Mouse (Mus musculus): ENCODE measurements at regions not wholly inside any gene's neighbourhood (a gene's known extent, or its start where the extent isn't known, plus 50 kb on each side); places are given as distances from the start of the nearest gene placed in this dataset.

- DNase-seq (ENCODE audit: low spot score in 2 of 2), result no peak
Measured at GRCm38 (mm10) chr1:193951936-193952335, 581.8 kb upstream of the Camk1g start.

GRCm38 (mm10) chr1:193949817-193950216 is 579.7 kb upstream of the Camk1g start:
- DNase-seq (ENCODE audit: low spot score in 2 of 2), result no peak

DNA sequence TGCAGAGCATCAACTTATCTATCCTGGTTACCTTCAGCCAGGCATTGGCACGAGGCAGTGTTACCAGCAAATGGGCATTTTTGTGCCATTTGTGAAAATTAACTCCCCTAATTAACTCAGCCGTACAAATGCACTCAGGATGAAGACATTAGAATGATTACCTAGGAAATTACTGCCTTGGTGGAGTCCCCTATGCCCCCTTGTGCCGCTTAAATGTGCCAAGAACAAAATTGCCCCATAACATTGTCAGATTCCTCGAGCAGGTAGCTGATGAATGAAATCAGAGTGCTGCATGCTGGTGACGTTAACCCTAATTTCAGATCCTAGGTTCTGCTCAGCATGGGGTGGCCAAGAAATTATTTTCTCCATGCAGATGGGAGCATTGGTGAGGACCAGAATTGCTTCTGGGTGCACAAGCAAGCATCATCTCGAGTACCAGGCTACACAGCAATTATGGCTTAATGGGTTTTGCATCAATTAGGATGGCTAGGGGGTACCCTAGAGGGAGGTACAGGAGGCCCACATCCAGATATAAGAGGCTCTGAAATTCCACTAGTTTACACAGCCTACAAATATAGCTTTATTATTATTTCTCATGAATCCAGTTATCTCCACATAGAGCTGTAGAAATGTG is 577.0 kb upstream of the Camk1g start:
- no peak for DNase-seq (ENCODE audit: low spot score in 2 of 2)

GRCm38 (mm10) chr1:193935969-193936368 is 565.9 kb upstream of the Camk1g start:
- DNase-seq (ENCODE audit: low spot score in 2 of 2), result no peak

DNA sequence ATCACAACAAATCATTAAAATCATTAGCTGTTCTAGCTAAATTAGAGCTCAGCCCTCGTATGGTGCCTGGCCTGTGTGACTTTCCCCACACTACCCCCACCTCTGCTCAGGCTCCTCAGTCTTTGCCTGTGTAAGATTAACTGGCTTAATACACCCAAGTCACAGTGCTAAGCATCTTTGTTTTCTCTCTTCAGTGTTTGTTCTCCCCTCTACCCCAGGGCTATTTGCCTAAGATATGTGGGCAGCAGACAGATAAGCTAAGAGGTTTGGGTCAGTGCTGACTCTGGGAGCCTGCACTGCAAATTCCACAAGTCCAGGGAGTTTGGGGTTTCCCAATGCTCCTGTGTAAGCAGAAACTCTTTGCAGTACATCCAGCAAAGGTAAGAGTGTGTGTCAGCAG is 564.2 kb upstream of the Camk1g start:
- DNase-seq (ENCODE audit: low spot score in 2 of 2), result no peak

DNA sequence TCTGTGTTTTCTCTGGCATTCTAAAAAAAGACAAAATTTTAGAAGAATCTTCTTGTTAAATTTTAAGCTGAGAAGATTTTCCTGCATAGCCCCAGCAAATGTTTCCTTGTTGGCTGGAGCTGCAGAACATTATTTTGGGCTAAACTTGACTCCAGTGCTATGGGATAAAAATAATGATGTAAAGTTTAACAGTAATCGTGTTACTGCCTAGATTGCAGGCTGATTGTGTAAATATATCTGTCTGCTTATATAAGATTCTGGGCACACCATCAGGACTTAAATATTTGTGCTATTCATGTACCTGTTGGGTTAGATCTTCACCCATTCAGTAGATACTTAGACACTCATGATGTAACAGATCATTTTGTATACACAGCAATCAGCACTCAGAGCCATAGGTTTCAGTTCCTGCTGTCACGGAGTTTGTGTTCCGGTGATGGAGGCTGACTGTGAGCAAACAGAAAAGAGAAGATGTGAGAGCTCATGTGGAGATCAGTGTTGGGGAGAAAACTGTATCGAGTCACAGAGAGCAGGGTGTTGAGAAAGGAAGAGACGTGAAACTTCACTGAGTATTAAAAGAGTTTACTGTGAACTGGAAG is 561.1 kb upstream of the Camk1g start:
- no peak for DNase-seq (ENCODE audit: low spot score in 2 of 2)

DNA sequence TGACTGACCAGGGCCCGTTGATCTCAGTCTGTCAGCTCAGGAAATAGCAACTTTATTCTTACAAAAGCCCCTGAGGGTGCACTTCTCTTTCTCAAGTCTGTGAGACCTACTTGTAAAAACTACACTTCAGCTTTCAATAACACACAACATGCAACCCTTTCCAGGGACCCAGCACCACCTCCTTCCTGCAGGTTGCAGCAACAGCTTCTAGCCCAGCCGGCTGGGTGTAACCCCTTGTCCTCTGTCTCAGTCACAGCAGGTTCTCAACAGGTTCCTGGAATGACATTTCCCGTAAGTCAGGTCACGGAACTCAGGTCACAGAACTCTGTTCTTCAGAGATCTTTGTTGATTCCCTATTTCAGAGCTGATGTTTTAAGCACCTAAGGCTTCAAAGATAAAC is 558.5 kb upstream of the Camk1g start:
- DNase-seq (ENCODE audit: low spot score in 2 of 2), result no peak

DNA sequence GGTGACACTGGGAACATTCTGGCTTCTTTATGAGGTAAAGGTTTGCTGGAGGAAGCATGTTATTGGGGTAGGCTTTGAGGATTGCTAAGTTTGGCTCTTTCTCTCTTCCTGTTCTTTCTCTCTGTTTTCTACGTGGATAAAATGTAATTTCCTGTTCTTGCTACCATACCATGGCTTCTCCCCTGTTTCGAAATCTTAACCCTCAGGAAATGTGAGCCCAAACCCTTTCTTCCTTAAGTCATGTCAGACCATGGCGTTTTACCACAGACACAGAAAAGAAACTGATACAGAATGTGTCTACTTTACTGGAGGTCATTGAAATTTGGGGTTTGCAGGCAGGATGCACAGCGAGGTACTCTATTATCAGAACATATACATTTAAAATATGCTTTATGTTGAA is 552.7 kb upstream of the Camk1g start:
- no peak for DNase-seq (ENCODE audit: low spot score in 2 of 2)

DNA sequence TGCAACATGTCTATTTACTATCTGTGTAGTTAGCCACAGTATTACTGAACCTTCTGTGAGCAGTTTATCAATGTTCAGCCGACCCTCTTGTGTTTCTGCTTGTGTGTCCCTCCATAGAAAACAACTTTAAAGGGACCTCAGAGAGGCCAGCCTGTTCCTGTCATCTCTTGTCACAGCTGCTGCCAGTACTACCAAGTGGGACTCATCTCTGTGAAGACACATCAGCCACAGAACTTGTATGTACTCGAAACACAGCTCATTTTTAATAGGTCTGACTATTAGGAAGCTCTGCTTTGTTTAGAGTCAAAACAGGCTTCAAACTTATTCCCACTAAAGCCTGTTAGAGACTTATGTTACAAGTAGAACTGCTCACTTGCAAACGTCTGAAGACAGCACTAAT is 549.1 kb upstream of the Camk1g start:
- DNase-seq (ENCODE audit: low spot score in 2 of 2), result no peak

DNA sequence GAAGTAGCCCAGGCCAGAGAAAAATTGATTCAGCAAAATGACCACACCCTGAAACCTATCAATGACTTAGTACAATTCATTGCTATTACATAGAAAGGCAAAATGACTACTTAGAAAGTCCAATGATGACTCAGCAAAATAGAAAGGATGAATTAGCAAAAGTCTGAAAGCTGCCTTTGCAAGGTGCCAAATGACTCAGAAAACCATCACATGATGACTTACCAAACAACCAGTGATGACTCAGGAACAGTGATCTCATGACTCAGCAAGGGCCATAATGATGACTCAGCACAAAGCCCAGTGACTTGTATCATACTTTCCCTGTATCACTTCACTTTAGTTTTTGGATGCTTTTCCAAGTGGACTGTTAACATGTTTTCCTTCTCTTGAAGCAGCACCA is 535.6 kb upstream of the Camk1g start:
- DNase-seq (ENCODE audit: low spot score in 2 of 2), result no peak

GRCm38 (mm10) chr1:193894072-193894471 is 524.0 kb upstream of the Camk1g start:
- no peak for DNase-seq (ENCODE audit: low spot score in 2 of 2)

DNA sequence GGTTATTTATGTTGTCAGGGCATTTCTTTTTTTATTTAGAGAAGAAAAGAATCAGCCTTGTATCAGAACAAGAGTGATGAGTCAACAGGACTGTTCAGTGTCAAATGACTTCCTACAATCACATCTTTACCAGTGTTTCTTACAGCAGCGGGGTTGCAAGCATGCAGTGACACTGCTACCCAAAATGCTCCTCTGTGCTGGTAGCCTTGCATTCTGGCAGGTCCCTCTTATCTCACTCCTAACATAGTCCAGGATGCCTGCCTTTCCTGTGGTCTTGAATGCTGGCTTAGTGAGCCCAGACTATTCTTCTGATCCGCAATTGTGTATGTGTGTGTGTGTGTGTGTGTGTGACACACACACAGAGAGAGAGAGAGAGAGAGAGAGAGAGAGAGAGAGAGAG is 506.4 kb upstream of the Camk1g start:
- no peak for DNase-seq (ENCODE audit: low spot score in 2 of 2)

- DNase-seq (ENCODE audit: low spot score in 2 of 2), result no peak
Measured at GRCm38 (mm10) chr1:193876121-193876520, 506.0 kb upstream of the Camk1g start.

- DNase-seq (ENCODE audit: low spot score in 2 of 2), result no peak
Measured at GRCm38 (mm10) chr1:193875287-193875686, 505.2 kb upstream of the Camk1g start.

GRCm38 (mm10) chr1:193870731-193871130 is 500.6 kb upstream of the Camk1g start:
- DNase-seq (ENCODE audit: low spot score in 2 of 2), result no peak

GRCm38 (mm10) chr1:193868639-193869320 is 498.7 kb upstream of the Camk1g start:
- DNase-seq (ENCODE audit: low spot score in 2 of 2), result no peak

- DNase-seq (ENCODE audit: low spot score in 2 of 2), result no peak
Measured at GRCm38 (mm10) chr1:193860767-193861299, 490.7 kb upstream of the Camk1g start.

DNA sequence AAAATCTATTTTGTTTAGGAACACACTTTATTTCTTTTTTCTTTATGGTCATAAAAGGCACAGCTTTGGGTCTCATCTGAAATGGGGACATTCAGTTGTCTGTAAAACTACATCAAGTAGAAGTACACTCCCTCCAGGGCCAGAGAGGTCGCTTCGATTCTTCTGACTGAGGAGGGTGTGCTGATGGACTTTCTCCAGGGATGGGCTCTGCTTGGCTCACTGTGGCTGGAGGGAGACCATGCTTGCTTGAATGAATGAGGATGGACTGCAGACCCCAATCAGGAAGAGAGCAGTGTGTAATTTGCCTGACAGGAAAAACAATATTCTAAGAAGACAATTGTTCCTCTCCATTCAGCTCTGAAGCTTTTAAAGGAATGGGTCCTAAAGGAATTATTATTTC is 490.3 kb upstream of the Camk1g start:
- DNase-seq (ENCODE audit: low spot score in 2 of 2), result no peak

DNA sequence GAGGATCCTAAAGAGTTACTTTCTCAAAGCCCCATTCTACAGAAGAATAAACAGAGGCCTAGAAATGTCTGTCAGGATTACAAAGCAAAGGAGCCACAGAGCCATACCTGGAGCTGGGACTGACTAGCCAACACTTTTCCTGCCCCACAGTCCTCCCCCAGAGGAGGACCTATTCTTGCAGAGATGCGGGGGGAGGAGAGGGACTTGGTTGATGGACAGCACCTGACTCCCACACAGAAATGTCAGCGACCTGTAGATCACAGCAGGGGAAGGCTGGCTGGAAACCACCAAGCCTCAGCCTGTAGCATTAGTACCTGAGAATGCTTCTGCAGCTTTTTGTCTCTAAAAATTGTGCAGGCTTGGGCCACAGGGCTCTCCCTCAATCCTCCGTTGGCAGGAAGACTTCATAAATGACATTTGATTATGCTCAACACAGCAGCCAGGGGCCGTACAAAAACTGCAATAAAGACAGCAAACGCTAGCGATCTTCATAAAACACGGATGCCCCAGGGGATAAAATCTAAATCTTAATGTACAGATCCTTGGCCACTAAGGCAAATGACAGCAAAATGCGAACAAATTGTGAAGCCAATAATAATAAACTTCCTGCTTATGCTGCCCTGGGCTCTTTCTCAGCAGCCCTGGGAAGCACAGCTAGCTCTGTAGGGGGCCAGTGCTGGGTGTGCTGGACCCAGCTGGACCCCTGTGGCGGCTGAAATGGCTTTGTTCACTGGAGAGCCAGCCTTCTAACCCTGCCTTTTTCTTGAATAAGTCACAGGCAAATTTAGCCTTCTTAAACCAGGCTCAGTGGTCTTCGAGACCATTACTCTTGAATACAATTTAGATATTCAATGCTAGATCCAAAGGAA is 489.4 kb upstream of the Camk1g start:
- DNase-seq (ENCODE audit: low spot score in 2 of 2), result no peak

- no peak for DNase-seq (ENCODE audit: low spot score in 2 of 2)
Measured at GRCm38 (mm10) chr1:193847922-193848321, 477.8 kb upstream of the Camk1g start.

- DNase-seq (ENCODE audit: low spot score in 2 of 2), result no peak
Measured at GRCm38 (mm10) chr1:193844868-193845267, 474.8 kb upstream of the Camk1g start.

GRCm38 (mm10) chr1:193844461-193844860 is 474.4 kb upstream of the Camk1g start:
- peak in 1 of 2 experiments; percentile 1 for DNase-seq (ENCODE audit: low spot score in 2 of 2)
